Mouse (Mus musculus): Measurements from ENCODE around the gene Olfr1248. TPM values are rescaled to one million over a fixed set of nuclear protein-coding genes. Genes with fewer than 3 reads are reported as not detected.
"Not testable (repeated sequence)": the region's sequence is repeated elsewhere in the genome, so short reads cannot be mapped to it uniquely, and the experiment has no call there.

The Olfr1248 gene
- polyA plus RNA-seq (2012) = not detected in 2 replicates

DNA sequence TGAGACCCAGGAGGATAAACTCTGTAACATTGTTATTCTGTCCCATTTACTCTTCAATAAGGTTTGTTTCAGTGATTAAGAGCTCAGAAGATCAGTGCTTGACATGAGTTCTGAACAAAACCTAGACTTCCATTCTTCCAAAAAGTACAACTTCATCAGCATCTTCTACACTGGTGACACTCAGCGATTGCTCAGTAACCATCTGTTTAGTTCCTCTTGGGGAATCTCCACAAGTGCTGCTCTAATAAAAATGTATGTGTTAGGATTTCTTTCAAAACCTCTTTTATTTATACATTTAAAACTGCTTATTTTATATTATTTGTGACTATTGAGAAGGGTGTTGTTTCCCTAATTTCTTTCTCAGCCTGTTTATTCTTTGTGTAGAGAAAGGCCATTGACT, at the start of gene Olfr1248:
TSS of gene Olfr1248 (minus strand) at position 101 of the 400 bp plus-strand sequence.
- TF ChIP-seq GATA1 (IDR thresholded peaks at IDR 0.05; ENCODE audit: low read length) = not testable (repeated sequence)

DNA sequence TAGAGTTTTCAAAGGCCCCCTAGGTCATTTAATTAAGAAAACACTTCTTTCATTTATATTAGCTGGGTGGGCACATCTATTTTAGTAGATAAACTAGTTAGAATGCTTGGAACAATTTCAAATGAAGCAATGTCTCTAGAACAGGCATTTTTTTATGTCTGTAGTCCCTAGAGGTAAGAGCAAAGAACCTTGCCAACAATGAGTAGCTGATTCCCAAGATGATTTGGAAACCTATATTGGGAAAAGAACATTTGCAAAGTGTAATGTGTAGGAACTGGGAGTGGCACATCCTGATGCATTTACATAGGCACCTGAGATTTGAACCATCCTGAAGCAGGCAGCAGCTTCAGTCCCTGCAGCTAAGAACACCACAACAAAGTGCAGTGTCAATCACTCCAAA, 43.3 kb upstream of the Olfr1248 start, which contains the start of gene Olfr1250:
TSS of gene Olfr1250 (minus strand) at position 101 of the 400 bp plus-strand sequence.
- TF ChIP-seq GATA1 (IDR thresholded peaks at IDR 0.05; ENCODE audit: low read length) = no peak

DNA sequence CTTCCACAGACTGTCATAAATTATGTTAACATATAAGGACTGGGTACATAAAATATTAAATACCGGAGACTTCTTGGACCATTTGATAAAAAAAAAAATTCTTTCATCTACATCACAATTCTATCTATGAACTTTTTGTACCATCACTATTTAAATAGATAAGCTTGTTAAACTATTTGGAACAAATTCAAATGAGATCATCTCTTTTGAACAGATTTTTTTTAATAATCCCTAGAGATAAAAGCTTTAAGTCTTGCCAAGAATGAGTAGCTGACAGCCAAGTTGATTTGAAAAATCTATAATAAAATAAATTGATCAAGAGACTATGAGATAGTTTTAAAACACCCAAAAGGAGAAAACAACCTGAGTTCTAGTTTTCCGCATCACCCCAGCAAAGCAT, 16.8 kb upstream of the Olfr1248 start, which contains the start of gene Olfr1249:
TSS of gene Olfr1249 (minus strand) at position 101 of the 400 bp plus-strand sequence.
- no peak for TF ChIP-seq GATA1 (IDR thresholded peaks at IDR 0.05; ENCODE audit: low read length)

DNA sequence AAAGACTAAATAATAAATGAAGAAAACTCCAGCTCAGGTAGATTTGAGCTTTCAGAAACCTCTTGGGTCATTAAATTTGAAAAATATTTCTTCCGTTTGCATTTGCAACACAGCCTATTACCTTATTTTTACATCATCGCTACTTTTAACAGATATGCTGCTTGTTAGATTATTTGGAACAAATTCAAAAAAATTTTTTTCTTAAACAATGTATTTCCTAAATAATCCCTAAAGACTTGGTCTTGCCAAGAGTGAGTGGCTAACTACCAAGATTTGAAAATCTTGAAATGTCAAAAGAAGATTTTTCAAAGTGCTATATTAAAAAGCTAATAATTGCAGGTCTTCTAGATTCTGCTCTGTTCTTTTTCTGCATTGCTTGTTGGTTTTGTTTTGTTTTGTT, 4.0 kb downstream of the Olfr1248 start, which contains the start of gene Olfr1247:
TSS of gene Olfr1247 (minus strand) at position 101 of the 400 bp plus-strand sequence.
- no peak for TF ChIP-seq GATA1 (IDR thresholded peaks at IDR 0.05; ENCODE audit: low read length)

DNA sequence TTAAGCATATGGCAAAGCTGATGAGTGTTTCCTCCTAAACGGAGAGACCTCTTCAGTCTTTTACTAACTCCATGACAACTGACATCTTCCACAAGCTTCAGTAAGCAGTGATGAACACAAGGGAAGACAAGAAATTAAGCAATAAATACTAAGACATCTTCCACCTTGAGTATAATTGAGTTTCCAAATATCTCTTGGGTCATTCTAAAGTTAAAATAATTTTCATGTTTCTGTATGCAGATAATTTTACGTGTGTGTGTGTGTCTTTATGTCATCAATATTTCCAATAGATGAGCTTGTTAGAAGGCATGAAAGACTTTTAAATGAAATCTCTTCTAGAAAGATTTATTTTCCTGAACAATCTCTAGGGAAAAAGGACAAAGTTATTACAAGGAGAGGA, 25.0 kb downstream of the Olfr1248 start, which contains the start of gene Olfr1246:
TSS of gene Olfr1246 (minus strand) at position 101 of the 400 bp plus-strand sequence.
- no peak for TF ChIP-seq GATA1 (IDR thresholded peaks at IDR 0.05; ENCODE audit: low read length)

DNA sequence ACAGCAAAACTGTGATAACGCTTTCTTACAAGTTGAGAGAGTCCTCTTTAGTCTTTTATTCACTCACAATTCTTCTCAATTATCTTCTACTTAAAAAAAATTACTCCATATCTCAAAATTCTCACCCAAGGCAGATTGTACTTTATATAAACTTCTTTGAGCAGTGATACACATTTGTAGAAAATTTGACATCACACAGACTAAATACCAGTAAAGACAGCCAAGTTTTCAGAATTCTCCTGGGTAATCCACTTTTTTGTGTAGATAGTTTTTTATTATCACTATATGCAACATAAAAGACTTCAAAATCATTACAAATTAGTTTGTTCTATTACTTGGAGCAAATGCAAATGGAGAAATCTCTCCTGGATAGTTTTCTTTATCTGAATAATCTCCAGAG, 39.7 kb downstream of the Olfr1248 start, which contains the start of gene Olfr1245:
TSS of gene Olfr1245 (minus strand) at position 101 of the 400 bp plus-strand sequence.
- no peak for TF ChIP-seq GATA1 (IDR thresholded peaks at IDR 0.05; ENCODE audit: low read length)

Other genes with a start within 250 kb of the Olfr1248 start
- not detected in 2 replicates for gene Olfr1238, start 208.6 kb downstream of the Olfr1248 start, polyA plus RNA-seq (2012)
- gene Olfr1239, start 197.8 kb downstream of the Olfr1248 start, polyA plus RNA-seq (2012) = not detected in 2 replicates
- gene Olfr1240, start 175.2 kb downstream of the Olfr1248 start, polyA plus RNA-seq (2012) = not detected in 2 replicates
- not detected in 2 replicates for gene Olfr1241, start 131.1 kb downstream of the Olfr1248 start, polyA plus RNA-seq (2012)
- gene Olfr1242, start 119.9 kb downstream of the Olfr1248 start, polyA plus RNA-seq (2012) = not detected in 2 replicates
- not detected in 2 replicates for gene Olfr1243, start 86.8 kb downstream of the Olfr1248 start, polyA plus RNA-seq (2012)
- gene Olfr1245, start 39.8 kb downstream of the Olfr1248 start, polyA plus RNA-seq (2012) = not detected in 2 replicates
- gene Olfr1246, start 25.1 kb downstream of the Olfr1248 start, polyA plus RNA-seq (2012) = not detected in 2 replicates
- gene Olfr1247, start 4.1 kb downstream of the Olfr1248 start, polyA plus RNA-seq (2012) = not detected in 2 replicates
- gene Olfr1249, start 16.7 kb upstream of the Olfr1248 start, polyA plus RNA-seq (2012) = not detected in 2 replicates
- gene Olfr1250, start 43.2 kb upstream of the Olfr1248 start, polyA plus RNA-seq (2012) = not detected in 2 replicates
- not detected in 2 replicates for gene Olfr1251, start 53.7 kb upstream of the Olfr1248 start, polyA plus RNA-seq (2012)
- gene Olfr1252, start 106.8 kb upstream of the Olfr1248 start, polyA plus RNA-seq (2012) = not detected in 2 replicates
- gene Olfr1253, start 138.8 kb upstream of the Olfr1248 start, polyA plus RNA-seq (2012) = not detected in 2 replicates
- not detected in 2 replicates for gene Olfr1254, start 175.4 kb upstream of the Olfr1248 start, polyA plus RNA-seq (2012)
- gene Olfr1255, start 193.8 kb upstream of the Olfr1248 start, polyA plus RNA-seq (2012) = not detected in 2 replicates
- not detected in 2 replicates for gene Olfr1256, start 223.3 kb upstream of the Olfr1248 start, polyA plus RNA-seq (2012)
- not detected in 2 replicates for gene Olfr48, start 230.0 kb upstream of the Olfr1248 start, polyA plus RNA-seq (2012)